Mouse (Mus musculus): ENCODE results near the gene Tas2r116. TPM values are rescaled to one million over a fixed set of nuclear protein-coding genes. Genes with fewer than 3 reads are reported as not detected.

Gene Tas2r116
- total RNA-seq (2021): not detected

- DNase-seq: no peak
Measured at GRCm38 (mm10) chr6:132855138-132855537, at the start of gene Tas2r116. TSS of gene Tas2r116 (plus strand) at chr6:132855438.

- no peak for DNase-seq
Measured at GRCm38 (mm10) chr6:132846842-132847241, 8.4 kb upstream of the Tas2r116 start, which contains the start of gene Tas2r123. TSS of gene Tas2r123 (plus strand) at chr6:132847142.

- no peak for DNase-seq
Measured at GRCm38 (mm10) chr6:132867708-132868107, 12.5 kb downstream of the Tas2r116 start, which contains the start of gene Tas2r110. TSS of gene Tas2r110 (plus strand) at chr6:132868008.

- no peak for DNase-seq
Measured at GRCm38 (mm10) chr6:132892711-132893110, 37.5 kb downstream of the Tas2r116 start, which contains the start of gene Tas2r113. TSS of gene Tas2r113 (plus strand) at chr6:132893011.

Other genes with a start within 250 kb of the Tas2r116 start
- not detected for gene A630073D07Rik, start 203.9 kb upstream of the Tas2r116 start, total RNA-seq (2021)
- not detected for gene Tas2r120, start 198.5 kb upstream of the Tas2r116 start, total RNA-seq (2021)
- gene Tas2r121, start 154.4 kb upstream of the Tas2r116 start, total RNA-seq (2021): not detected
- not detected for gene Tas2r122, start 143.5 kb upstream of the Tas2r116 start, total RNA-seq (2021)
- gene Tas2r115, start 117.4 kb upstream of the Tas2r116 start, total RNA-seq (2021): not detected
- not detected for gene Tas2r124, start 100.7 kb upstream of the Tas2r116 start, total RNA-seq (2021)
- gene Tas2r102, start 93.3 kb upstream of the Tas2r116 start, total RNA-seq (2021): not detected
- gene Tas2r136, start 77.3 kb upstream of the Tas2r116 start, total RNA-seq (2021): not detected
- not detected for gene Tas2r117, start 52.6 kb upstream of the Tas2r116 start, total RNA-seq (2021)
- gene Tas2r123, start 8.3 kb upstream of the Tas2r116 start, total RNA-seq (2021): not detected
- gene Tas2r110, start 12.6 kb downstream of the Tas2r116 start, total RNA-seq (2021): not detected
- gene Tas2r113, start 37.6 kb downstream of the Tas2r116 start, total RNA-seq (2021): not detected
- not detected for gene Tas2r125, start 54.2 kb downstream of the Tas2r116 start, total RNA-seq (2021)
- not detected for gene Tas2r129, start 95.7 kb downstream of the Tas2r116 start, total RNA-seq (2021)
- not detected for gene Tas2r131, start 102.5 kb downstream of the Tas2r116 start, total RNA-seq (2021)
- not detected for gene Tas2r109, start 125.5 kb downstream of the Tas2r116 start, total RNA-seq (2021)
- not detected for gene Tas2r103, start 181.7 kb downstream of the Tas2r116 start, total RNA-seq (2021)
- not detected for gene Tas2r140, start 200.4 kb downstream of the Tas2r116 start, total RNA-seq (2021)
- 10 to 100 TPM; 59.0 to 61.6 TPM for gene Smim10l1, start 249.5 kb downstream of the Tas2r116 start, total RNA-seq (2021)